8 mouse cellular contexts compared by ENCODE assay signal in the genomic region with DNA sequence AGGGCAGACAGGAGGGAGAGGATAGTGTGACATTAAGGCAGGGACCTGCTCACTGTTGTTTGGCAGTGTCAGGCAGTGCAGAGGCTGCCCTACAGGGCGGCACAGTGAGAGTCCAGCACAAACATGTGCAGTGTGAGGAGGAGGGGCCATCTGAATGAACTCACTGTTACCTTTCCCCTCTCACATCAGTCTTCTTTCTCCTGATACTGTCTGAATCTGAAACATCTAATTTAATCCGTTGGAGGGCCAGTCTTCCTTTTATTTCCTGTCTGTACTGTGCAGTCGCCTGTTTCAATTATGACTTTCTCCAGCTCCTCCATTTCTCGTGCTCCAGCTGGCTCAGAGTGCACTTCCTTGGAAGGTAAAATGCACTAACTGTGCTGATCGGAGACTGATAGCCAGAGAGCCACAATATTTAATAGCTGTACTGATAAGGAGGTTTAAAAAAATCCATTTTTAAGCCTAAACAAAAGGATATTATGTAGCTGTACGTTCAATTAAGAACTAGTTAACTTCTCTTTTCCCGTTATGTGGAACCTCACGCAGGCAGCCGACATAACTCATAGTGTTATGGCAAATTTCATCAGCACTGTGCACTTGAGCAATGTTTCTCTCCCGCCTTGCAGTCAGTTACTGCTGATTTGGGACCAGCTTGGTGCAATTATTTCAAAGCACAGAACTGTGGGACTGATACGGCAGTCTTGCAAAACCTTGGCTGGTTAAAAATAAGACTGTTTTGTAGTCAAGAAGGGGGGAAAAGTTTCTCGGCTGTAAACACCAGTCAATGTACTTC.
DNase-seq lines count a peak whose midpoint lies in the region; ATAC-seq and TF ChIP-seq lines count a peak whose summit lies in the region.

No protein-coding gene starts in this region.

- no peak for TF ChIP-seq CTCF in lung, embryonic 14.5 days (IDR thresholded peaks at IDR 0.05; ENCODE audit: low read depth)
- no peak for TF ChIP-seq CTCF in midbrain, postnatal 0 days (IDR thresholded peaks at IDR 0.05)

- H3K4me2 ChIP-seq in lung, embryonic 14.5 days: peak overlapping the region; percentile 42
- no peak overlapping the region for H3K4me2 ChIP-seq in forebrain, embryonic 11.5 days (ENCODE audit: low read depth, low read length, severe bottlenecking)
- H3K4me2 ChIP-seq in intestine, embryonic 16.5 days (ENCODE audit: low read depth, low read length): 0 out of 2 replicates have a peak overlapping the region, but pooled peaks have one; percentile 33
- no peak overlapping the region for H3K4me2 ChIP-seq in midbrain, postnatal 0 days (ENCODE audit: low read depth, low read length, poor library complexity, severe bottlenecking)

- H3K27ac ChIP-seq in lung, embryonic 14.5 days (ENCODE audit: low read depth): no peak overlapping the region
- H3K27ac ChIP-seq in forebrain, embryonic 11.5 days (ENCODE audit: low read depth, low read length): no peak overlapping the region
- no peak overlapping the region for H3K27ac ChIP-seq in intestine, embryonic 16.5 days (ENCODE audit: low read length)
- H3K27ac ChIP-seq in midbrain, postnatal 0 days (ENCODE audit: low read depth, low read length): no peak overlapping the region

- H3K36me3 ChIP-seq in lung, embryonic 14.5 days (ENCODE audit: insufficient read depth): no peaks in the 10 kb centered on the region
- H3K36me3 ChIP-seq in forebrain, embryonic 11.5 days (ENCODE audit: control insufficient read depth, insufficient read depth, low read length): no peaks in the 10 kb centered on the region
- peaks cover 3% of the 10 kb centered on the region; the same call in 1 of the 2 replicates for H3K36me3 ChIP-seq in intestine, embryonic 16.5 days (ENCODE audit: control insufficient read depth, insufficient read depth, low read length)
- no peaks in the 10 kb centered on the region for H3K36me3 ChIP-seq in midbrain, postnatal 0 days (ENCODE audit: insufficient read depth, low read length)

- no peaks in the 10 kb centered on the region for H3K27me3 ChIP-seq in lung, embryonic 14.5 days (ENCODE audit: insufficient read depth, low read length)
- no peaks in the 10 kb centered on the region for H3K27me3 ChIP-seq in forebrain, embryonic 11.5 days (ENCODE audit: control insufficient read depth, insufficient read depth, low read length)
- no peaks in the 10 kb centered on the region for H3K27me3 ChIP-seq in intestine, embryonic 16.5 days (replicated peaks; ENCODE audit: control insufficient read depth, insufficient read depth, low read length)
- no peaks in the 10 kb centered on the region for H3K27me3 ChIP-seq in midbrain, postnatal 0 days (ENCODE audit: insufficient read depth, low read length)

- peak; percentile 68; the same call in 1 of the 2 replicates for ATAC-seq in lung, embryonic 14.5 days (ENCODE audit: insufficient read depth)
- ATAC-seq in forebrain, embryonic 11.5 days (replicated peaks; ENCODE audit: low FRiP score): peak; percentile 56
- ATAC-seq in intestine, embryonic 16.5 days: peak; percentile 66
- no peak for ATAC-seq in midbrain, postnatal 0 days (ENCODE audit: low FRiP score)

- H3K9me3 ChIP-seq in lung, embryonic 14.5 days (ENCODE audit: low read depth, low read length): no peaks in the 10 kb centered on the region
- H3K9me3 ChIP-seq in forebrain, embryonic 11.5 days (ENCODE audit: control insufficient read depth, low read length): no peaks in the 10 kb centered on the region
- no peaks in the 10 kb centered on the region; the same call in 1 of the 2 replicates for H3K9me3 ChIP-seq in intestine, embryonic 16.5 days (ENCODE audit: control insufficient read depth, low read length)
- no peaks in the 10 kb centered on the region for H3K9me3 ChIP-seq in midbrain, postnatal 0 days (ENCODE audit: low read length)

- no peak overlapping the region for H3K4me3 ChIP-seq in lung, embryonic 14.5 days (ENCODE audit: low read depth, low read length)
- no peak overlapping the region for H3K4me3 ChIP-seq in forebrain, embryonic 11.5 days (ENCODE audit: low read depth, low read length)
- H3K4me3 ChIP-seq in intestine, embryonic 16.5 days (ENCODE audit: low read length): no peak overlapping the region
- no peak overlapping the region for H3K4me3 ChIP-seq in midbrain, postnatal 0 days (ENCODE audit: low read depth, low read length)

- 21% methylated on average over 12 of the region's 12 CpGs for WGBS in lung, embryonic 14.5 days
- WGBS in forebrain, embryonic 11.5 days: 57% methylated on average over 12 of the region's 12 CpGs
- WGBS in intestine, embryonic 16.5 days: 24% methylated on average over 12 of the region's 12 CpGs
- 56% methylated on average over 12 of the region's 12 CpGs for WGBS in midbrain, postnatal 0 days

- H3K9ac ChIP-seq in lung, embryonic 14.5 days: no peak overlapping the region
- H3K9ac ChIP-seq in forebrain, embryonic 11.5 days (ENCODE audit: low read length): no peak overlapping the region
- H3K9ac ChIP-seq in intestine, embryonic 16.5 days (ENCODE audit: low read depth, low read length): no peak overlapping the region
- H3K9ac ChIP-seq in midbrain, postnatal 0 days (replicated peaks; ENCODE audit: low read length, poor library complexity, severe bottlenecking): no peak overlapping the region

- DNase-seq in lung, embryonic 14.5 days: peak; percentile 33
- no peak for DNase-seq in lung, postnatal 4 days
- DNase-seq in forebrain, embryonic 11.5 days (ENCODE audit: low spot score): peak; percentile 50
- DNase-seq in midbrain, postnatal 0 days (ENCODE audit: low spot score): peak; percentile 5
- no peak for DNase-seq in frontal cortex, postnatal 10 days (ENCODE audit: low spot score in 2 of 2)
- no peak for DNase-seq in frontal cortex, adult 2 months (ENCODE audit: extremely low spot score in 1 of 2, low spot score in 1 of 2)
- DNase-seq in cerebellum, adult 11 months: no peak

- peaks cover 4% of the 10 kb centered on the region; the same call in 1 of the 2 replicates for H3K4me1 ChIP-seq in lung, embryonic 14.5 days (ENCODE audit: insufficient read depth)
- 0 out of 2 replicates have a peak, but pooled peaks cover 2% of the 10 kb centered on the region for H3K4me1 ChIP-seq in forebrain, embryonic 11.5 days (replicated peaks; ENCODE audit: control insufficient read depth, insufficient read depth, low read length)
- 0 out of 2 replicates have a peak, but pooled peaks cover 4% of the 10 kb centered on the region for H3K4me1 ChIP-seq in intestine, embryonic 16.5 days (ENCODE audit: control insufficient read depth, insufficient read depth, low read length)
- H3K4me1 ChIP-seq in midbrain, postnatal 0 days (ENCODE audit: insufficient read depth, low read length): no peaks in the 10 kb centered on the region

Comparison
In these comparisons a context has a peak if more than half of its experiments do, and no peak if none do; other contexts are left out.
1. DNase-seq: peak in lung, embryonic 14.5 days (single experiment), forebrain, embryonic 11.5 days (single experiment) and midbrain, postnatal 0 days (single experiment); none in lung, postnatal 4 days (0 of 2), frontal cortex, postnatal 10 days (0 of 2), frontal cortex, adult 2 months (0 of 2) and cerebellum, adult 11 months (single experiment).
2. H3K4me2 ChIP-seq: peak in lung, embryonic 14.5 days (single experiment) and intestine, embryonic 16.5 days (single experiment); none in forebrain, embryonic 11.5 days (single experiment) and midbrain, postnatal 0 days (single experiment).